Mouse (Mus musculus): ENCODE measurements around the gene Cask.

DNA sequence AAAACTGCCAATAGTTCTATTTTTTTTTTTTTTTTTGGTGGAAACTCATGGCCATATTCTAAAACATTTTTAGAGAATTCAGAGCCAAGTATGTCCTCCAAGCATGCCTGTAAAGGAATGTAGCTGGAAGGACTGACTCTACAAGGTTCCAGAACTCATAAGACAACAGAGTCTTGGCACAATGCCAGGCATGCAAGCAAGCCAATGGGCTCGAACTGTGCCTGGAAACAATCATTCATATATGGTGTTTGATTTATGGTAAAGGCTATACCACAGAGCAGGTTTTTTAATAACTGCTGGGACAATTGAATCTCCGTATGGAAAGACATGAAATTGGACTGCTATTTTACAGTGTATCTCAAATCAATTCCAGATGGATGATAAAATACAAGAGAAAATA, 146.1 kb downstream of the Cask start:
- TF ChIP-seq CTCF (IDR thresholded peaks at IDR 0.05; ENCODE audit: borderline replicate concordance, control insufficient read depth, extremely low read depth, insufficient read depth, low read length, poor library complexity) (no peak), POLR2A (IDR thresholded peaks at IDR 0.05; ENCODE audit: control insufficient read depth, extremely low read depth, insufficient read depth, low read length, poor library complexity) (no peak)
